Mouse (Mus musculus): ENCODE data around the gene Tbc1d22b. TPM values are rescaled to one million over a fixed set of nuclear protein-coding genes. Genes with fewer than 3 reads are reported as not detected.
"Not testable (repeated sequence)": the region's sequence is repeated elsewhere in the genome, so short reads cannot be mapped to it uniquely, and the experiment has no call there.

The Tbc1d22b gene
- 10 to 100 TPM; 15.6 to 16.1 TPM for total RNA-seq (2021)

- peak; percentile 95 for DNase-seq
Observed at GRCm38 (mm10) chr17:29549543-29550428, at the start of gene Tbc1d22b, which contains the start of gene Gm17657. Gene Tbc1d22b (plus strand): TSS chr17:29549785. Gene Gm17657 (minus strand): TSS chr17:29549638.

GRCm38 (mm10) chr17:29500243-29500740, 49.3 kb upstream of the Tbc1d22b start:
- no peak for DNase-seq

GRCm38 (mm10) chr17:29500802-29501469, 48.6 kb upstream of the Tbc1d22b start:
- no peak for DNase-seq

GRCm38 (mm10) chr17:29502005-29502668, 47.4 kb upstream of the Tbc1d22b start:
- no peak for DNase-seq

- DNase-seq: no peak
Observed at GRCm38 (mm10) chr17:29502669-29503665, 46.6 kb upstream of the Tbc1d22b start.

GRCm38 (mm10) chr17:29503700-29504099, 45.9 kb upstream of the Tbc1d22b start:
- DNase-seq: no peak

- DNase-seq: no peak
Observed at GRCm38 (mm10) chr17:29508927-29509608, 40.5 kb upstream of the Tbc1d22b start.

GRCm38 (mm10) chr17:29510691-29511090, 38.9 kb upstream of the Tbc1d22b start:
- no peak for DNase-seq

GRCm38 (mm10) chr17:29513044-29513730, 36.4 kb upstream of the Tbc1d22b start:
- peak; percentile 84 for DNase-seq

GRCm38 (mm10) chr17:29514435-29514834, 35.1 kb upstream of the Tbc1d22b start:
- peak; percentile 87 for DNase-seq

- DNase-seq: not testable (repeated sequence)
Observed at GRCm38 (mm10) chr17:29518665-29519064, 30.9 kb upstream of the Tbc1d22b start.

GRCm38 (mm10) chr17:29519731-29520130, 29.9 kb upstream of the Tbc1d22b start:
- no peak for DNase-seq

- DNase-seq: no peak
Observed at GRCm38 (mm10) chr17:29525613-29526012, 24.0 kb upstream of the Tbc1d22b start.

- DNase-seq: peak; percentile 48
Observed at GRCm38 (mm10) chr17:29528568-29529187, 20.9 kb upstream of the Tbc1d22b start.

- no peak for DNase-seq
Observed at GRCm38 (mm10) chr17:29530508-29530907, 19.1 kb upstream of the Tbc1d22b start.

GRCm38 (mm10) chr17:29531278-29531677, 18.3 kb upstream of the Tbc1d22b start:
- DNase-seq: no peak

GRCm38 (mm10) chr17:29531757-29532384, 17.7 kb upstream of the Tbc1d22b start:
- no peak for DNase-seq

GRCm38 (mm10) chr17:29533866-29534265, 15.7 kb upstream of the Tbc1d22b start:
- no peak for DNase-seq

GRCm38 (mm10) chr17:29540426-29540825, 9.2 kb upstream of the Tbc1d22b start:
- DNase-seq: no peak

Measured in heart, postnatal 4 days (tissue).